Mouse (Mus musculus): ENCODE data around the gene Cant1. TPM values are rescaled to one million over a fixed set of nuclear protein-coding genes. Genes with fewer than 3 reads are reported as not detected.

Cant1 gene
- polyA plus RNA-seq, 1 experiment from 2014 or later, result 30.8 TPM

- no peaks in the 10 kb centered on the region for H3K4me1 ChIP-seq (ENCODE audit: control insufficient read depth, insufficient read depth, low read length)
- H3K4me3 ChIP-seq (ENCODE audit: low read depth, low read length), result no peak overlapping the region
- no peak overlapping the region for H3K9ac ChIP-seq (ENCODE audit: low read depth, low read length)
- no peak for DNase-seq (ENCODE audit: low spot score)
- no peak overlapping the region for H3K4me2 ChIP-seq (ENCODE audit: low read depth, low read length)
- WGBS, result 82% methylated on average over 17 of the region's 18 CpGs
- H3K27me3 ChIP-seq (replicated peaks; ENCODE audit: control insufficient read depth, insufficient read depth, low read length), result no peaks in the 10 kb centered on the region
- peaks cover 57% of the 10 kb centered on the region for H3K36me3 ChIP-seq (ENCODE audit: control insufficient read depth, insufficient read depth, low read length)
- H3K27ac ChIP-seq (replicated peaks; ENCODE audit: low read depth, low read length), result no peak overlapping the region
- ATAC-seq (ENCODE audit: low read depth), result no peak
- H3K9me3 ChIP-seq (ENCODE audit: control insufficient read depth, low read length), result no peaks in the 10 kb centered on the region
These were observed 10.7 kb downstream of the Cant1 start for GRCm38 (mm10) chr11:118408051-118408740.

GRCm38 (mm10) chr11:118407318-118407910 is 11.5 kb downstream of the Cant1 start:
- 83% methylated on average over 23 of the region's 23 CpGs for WGBS
- Histone ChIP-seq H3K4me1 (ENCODE audit: control insufficient read depth, insufficient read depth, low read length) (no peaks in the 10 kb centered on the region), H3K4me2 (ENCODE audit: low read depth, low read length) (no peak overlapping the region), H3K36me3 (ENCODE audit: control insufficient read depth, insufficient read depth, low read length) (peaks cover 57% of the 10 kb centered on the region), H3K4me3 (ENCODE audit: low read depth, low read length) (no peak overlapping the region), H3K9ac (ENCODE audit: low read depth, low read length) (no peak overlapping the region), H3K27ac (replicated peaks; ENCODE audit: low read depth, low read length) (no peak overlapping the region), H3K9me3 (ENCODE audit: control insufficient read depth, low read length) (no peaks in the 10 kb centered on the region), H3K27me3 (replicated peaks; ENCODE audit: control insufficient read depth, insufficient read depth, low read length) (no peaks in the 10 kb centered on the region)
- DNase-seq (ENCODE audit: low spot score) (no peak), ATAC-seq (ENCODE audit: low read depth) (no peak)

- Histone ChIP-seq H3K4me3 (ENCODE audit: low read depth, low read length) (no peak overlapping the region), H3K4me1 (ENCODE audit: control insufficient read depth, insufficient read depth, low read length) (peaks cover 2% of the 10 kb centered on the region; the same call in 1 of the 2 replicates), H3K27me3 (replicated peaks; ENCODE audit: control insufficient read depth, insufficient read depth, low read length) (no peaks in the 10 kb centered on the region), H3K36me3 (ENCODE audit: control insufficient read depth, insufficient read depth, low read length) (peaks cover 57% of the 10 kb centered on the region), H3K9ac (ENCODE audit: low read depth, low read length) (no peak overlapping the region), H3K4me2 (ENCODE audit: low read depth, low read length) (no peak overlapping the region), H3K9me3 (ENCODE audit: control insufficient read depth, low read length) (no peaks in the 10 kb centered on the region), H3K27ac (replicated peaks; ENCODE audit: low read depth, low read length) (no peak overlapping the region)
- 87% methylated on average over 5 of the region's 5 CpGs for WGBS
- ATAC-seq (ENCODE audit: low read depth) (no peak), DNase-seq (ENCODE audit: low spot score) (no peak)
These were observed 12.4 kb downstream of the Cant1 start for GRCm38 (mm10) chr11:118406521-118406920.

- no peak for ATAC-seq (ENCODE audit: low read depth)
- Histone ChIP-seq H3K4me2 (ENCODE audit: low read depth, low read length) (no peak overlapping the region), H3K36me3 (ENCODE audit: control insufficient read depth, insufficient read depth, low read length) (peaks cover 46% of the 10 kb centered on the region), H3K9ac (ENCODE audit: low read depth, low read length) (no peak overlapping the region), H3K4me3 (ENCODE audit: low read depth, low read length) (no peak overlapping the region), H3K27ac (replicated peaks; ENCODE audit: low read depth, low read length) (no peak overlapping the region), H3K9me3 (ENCODE audit: control insufficient read depth, low read length) (no peaks in the 10 kb centered on the region), H3K27me3 (replicated peaks; ENCODE audit: control insufficient read depth, insufficient read depth, low read length) (no peaks in the 10 kb centered on the region), H3K4me1 (ENCODE audit: control insufficient read depth, insufficient read depth, low read length) (peaks cover 14% of the 10 kb centered on the region; the same call in 1 of the 2 replicates)
- 92% methylated on average over 8 of the region's 8 CpGs for WGBS
- no peak for DNase-seq (ENCODE audit: low spot score)
These were observed 13.6 kb downstream of the Cant1 start for GRCm38 (mm10) chr11:118405311-118405710.

GRCm38 (mm10) chr11:118403951-118404899 is 14.7 kb downstream of the Cant1 start:
- Histone ChIP-seq H3K4me2 (ENCODE audit: low read depth, low read length) (no peak overlapping the region), H3K4me3 (ENCODE audit: low read depth, low read length) (no peak overlapping the region), H3K27ac (replicated peaks; ENCODE audit: low read depth, low read length) (no peak overlapping the region), H3K27me3 (replicated peaks; ENCODE audit: control insufficient read depth, insufficient read depth, low read length) (no peaks in the 10 kb centered on the region), H3K36me3 (ENCODE audit: control insufficient read depth, insufficient read depth, low read length) (peaks cover 35% of the 10 kb centered on the region), H3K9ac (ENCODE audit: low read depth, low read length) (no peak overlapping the region), H3K9me3 (ENCODE audit: control insufficient read depth, low read length) (no peaks in the 10 kb centered on the region), H3K4me1 (ENCODE audit: control insufficient read depth, insufficient read depth, low read length) (peaks cover 16% of the 10 kb centered on the region; the same call in 1 of the 2 replicates)
- WGBS, result 82% methylated on average over 6 of the region's 6 CpGs
- ATAC-seq (ENCODE audit: low read depth), result no peak
- no peak for DNase-seq (ENCODE audit: low spot score)

GRCm38 (mm10) chr11:118403183-118403582 is 15.7 kb downstream of the Cant1 start:
- Histone ChIP-seq H3K4me3 (ENCODE audit: low read depth, low read length) (no peak overlapping the region), H3K27me3 (replicated peaks; ENCODE audit: control insufficient read depth, insufficient read depth, low read length) (no peaks in the 10 kb centered on the region), H3K4me1 (ENCODE audit: control insufficient read depth, insufficient read depth, low read length) (peaks cover 16% of the 10 kb centered on the region; the same call in 1 of the 2 replicates), H3K9me3 (ENCODE audit: control insufficient read depth, low read length) (no peaks in the 10 kb centered on the region), H3K9ac (ENCODE audit: low read depth, low read length) (no peak overlapping the region), H3K27ac (replicated peaks; ENCODE audit: low read depth, low read length) (no peak overlapping the region), H3K36me3 (ENCODE audit: control insufficient read depth, insufficient read depth, low read length) (peaks cover 28% of the 10 kb centered on the region), H3K4me2 (ENCODE audit: low read depth, low read length) (no peak overlapping the region)
- ATAC-seq (ENCODE audit: low read depth), result no peak
- WGBS, result 88% methylated on average over 2 of the region's 2 CpGs
- DNase-seq (ENCODE audit: low spot score), result no peak

- H3K9me3 ChIP-seq (ENCODE audit: control insufficient read depth, low read length), result no peaks in the 10 kb centered on the region
- peak within 1 kb of the TSS; percentile 30; the same call in 1 of the 2 replicates for H3K9ac ChIP-seq (ENCODE audit: low read depth, low read length)
- no peaks in the 10 kb centered on the region for H3K27me3 ChIP-seq (replicated peaks; ENCODE audit: control insufficient read depth, insufficient read depth, low read length)
- DNase-seq (ENCODE audit: low spot score) (peak; percentile 82), ATAC-seq (ENCODE audit: low read depth) (peak; percentile 72)
- H3K4me1 ChIP-seq (ENCODE audit: control insufficient read depth, insufficient read depth, low read length), result peaks cover 16% of the 10 kb centered on the region; the same call in 1 of the 2 replicates
- WGBS, result 39% methylated on average over 7 of the region's 7 CpGs
- peaks cover 15% of the 10 kb centered on the region for H3K36me3 ChIP-seq (ENCODE audit: control insufficient read depth, insufficient read depth, low read length)
- H3K27ac ChIP-seq (replicated peaks; ENCODE audit: low read depth, low read length), result peak within 1 kb of the TSS; percentile 65
- H3K4me3 ChIP-seq (ENCODE audit: low read depth, low read length), result no peak within 1 kb of the TSS
- 0 out of 2 replicates have a peak within 1 kb of the TSS, but pooled peaks have one; percentile 12 for H3K4me2 ChIP-seq (ENCODE audit: low read depth, low read length)
These were observed 17.1 kb downstream of the Cant1 start, which contains the start of gene Lgals3bp for GRCm38 (mm10) chr11:118401760-118402280. TSS of gene Lgals3bp (minus strand) at chr11:118402092.

- 72% methylated on average over 4 of the region's 4 CpGs for WGBS
- DNase-seq (ENCODE audit: low spot score) (no peak), ATAC-seq (ENCODE audit: low read depth) (no peak)
- Histone ChIP-seq H3K9ac (ENCODE audit: low read depth, low read length) (0 out of 2 replicates have a peak overlapping the region, but pooled peaks have one; percentile 25), H3K36me3 (ENCODE audit: control insufficient read depth, insufficient read depth, low read length) (peaks cover 8% of the 10 kb centered on the region; the same call in 1 of the 2 replicates), H3K27ac (replicated peaks; ENCODE audit: low read depth, low read length) (peak overlapping the region; percentile 65; the same call in 1 of the 2 replicates), H3K4me3 (ENCODE audit: low read depth, low read length) (no peak overlapping the region), H3K4me1 (ENCODE audit: control insufficient read depth, insufficient read depth, low read length) (peaks cover 16% of the 10 kb centered on the region; the same call in 1 of the 2 replicates), H3K9me3 (ENCODE audit: control insufficient read depth, low read length) (no peaks in the 10 kb centered on the region), H3K4me2 (ENCODE audit: low read depth, low read length) (no peak overlapping the region), H3K27me3 (replicated peaks; ENCODE audit: control insufficient read depth, insufficient read depth, low read length) (no peaks in the 10 kb centered on the region)
These were observed 17.7 kb downstream of the Cant1 start for GRCm38 (mm10) chr11:118401195-118401594.

Measured in embryonic facial prominence, embryonic 14.5 days (tissue).